Mouse (Mus musculus): ENCODE data around the gene Rbm42. TPM values are rescaled to one million over a fixed set of nuclear protein-coding genes. Genes with fewer than 3 reads are reported as not detected.

Rbm42 gene
- polyA plus RNA-seq (2015; fragmentation: Nextera tagmentation; extraction: Ambion mirVana): 58.0 and 59.4 TPM in 2 replicates

- Histone ChIP-seq H3K36me3 (peaks cover 73% of the 10 kb centered on the region), H3K27me3 (no peaks in the 10 kb centered on the region), H3K4me2 (peak within 1 kb of the TSS; percentile 95), H3K27ac (peak within 1 kb of the TSS; percentile 78), H3K4me3 (replicated peaks) (peak within 1 kb of the TSS; percentile 94), H3K9me3 (replicated peaks) (no peaks in the 10 kb centered on the region), H3K9ac (peak within 1 kb of the TSS; percentile 95), H3K4me1 (replicated peaks) (peaks cover 15% of the 10 kb centered on the region)
- WGBS (ENCODE audit: insufficient replicate concordance): 1% methylated on average over 59 of the region's 59 CpGs
- ATAC-seq (ENCODE audit: low read depth) (peak; percentile 98), DNase-seq (peak; percentile 99)
Measured at GRCm38 (mm10) chr7:30649591-30650540, at the start of gene Rbm42. Gene Rbm42, minus strand, starts transcription at chr7:30650317.

GRCm38 (mm10) chr7:30698589-30698988 is 48.5 kb upstream of the Rbm42 start, which contains the start of gene 2200002J24Rik:
Gene 2200002J24Rik, plus strand, starts transcription at chr7:30698926.
- H3K36me3 ChIP-seq: no peaks in the 10 kb centered on the region
- H3K4me3 ChIP-seq (replicated peaks): no peak within 1 kb of the TSS
- ATAC-seq (ENCODE audit: low read depth) (peak; percentile 50), DNase-seq (peak; percentile 55)
- H3K27me3 ChIP-seq: no peaks in the 10 kb centered on the region
- H3K9me3 ChIP-seq (replicated peaks): no peaks in the 10 kb centered on the region
- no peak within 1 kb of the TSS for H3K4me2 ChIP-seq
- H3K4me1 ChIP-seq (replicated peaks): peaks cover 12% of the 10 kb centered on the region
- no peak within 1 kb of the TSS for H3K9ac ChIP-seq
- WGBS (ENCODE audit: insufficient replicate concordance): 39% methylated on average over 9 of the region's 9 CpGs
- H3K27ac ChIP-seq: no peak within 1 kb of the TSS

- Histone ChIP-seq H3K27me3 (no peaks in the 10 kb centered on the region), H3K9ac (no peak overlapping the region), H3K27ac (no peak overlapping the region), H3K9me3 (replicated peaks) (no peaks in the 10 kb centered on the region), H3K4me2 (no peak overlapping the region), H3K36me3 (no peaks in the 10 kb centered on the region), H3K4me3 (replicated peaks) (no peak overlapping the region), H3K4me1 (replicated peaks) (peaks cover 12% of the 10 kb centered on the region)
- WGBS (ENCODE audit: insufficient replicate concordance): 20% methylated on average over 5 of the region's 5 CpGs
- no peak for DNase-seq
- ATAC-seq (ENCODE audit: low read depth): no peak
Measured at GRCm38 (mm10) chr7:30698101-30698500, 48.0 kb upstream of the Rbm42 start.

GRCm38 (mm10) chr7:30688325-30688724 is 38.2 kb upstream of the Rbm42 start:
- H3K4me1 ChIP-seq (replicated peaks): peaks cover 8% of the 10 kb centered on the region; the same call in 1 of the 2 replicates

GRCm38 (mm10) chr7:30683425-30683824 is 33.3 kb upstream of the Rbm42 start:
- 28% methylated on average over 2 of the region's 2 CpGs for WGBS (ENCODE audit: insufficient replicate concordance)
- H3K27ac ChIP-seq: no peak overlapping the region
- DNase-seq (no peak), ATAC-seq (ENCODE audit: low read depth) (no peak)
- H3K27me3 ChIP-seq: no peaks in the 10 kb centered on the region
- no peak overlapping the region for H3K4me3 ChIP-seq (replicated peaks)
- no peaks in the 10 kb centered on the region for H3K36me3 ChIP-seq
- H3K4me1 ChIP-seq (replicated peaks): peaks cover 8% of the 10 kb centered on the region; the same call in 1 of the 2 replicates
- no peaks in the 10 kb centered on the region for H3K9me3 ChIP-seq (replicated peaks)
- no peak overlapping the region for H3K9ac ChIP-seq
- H3K4me2 ChIP-seq: no peak overlapping the region

More at GRCm38 (mm10) chr7:30688325-30688724, 38.2 kb upstream of the Rbm42 start:
- H3K9me3 ChIP-seq (replicated peaks): no peaks in the 10 kb centered on the region
- no peak for ATAC-seq (ENCODE audit: low read depth)
- H3K27ac ChIP-seq: no peak overlapping the region
- no peaks in the 10 kb centered on the region for H3K27me3 ChIP-seq
- DNase-seq: no peak
- H3K4me3 ChIP-seq (replicated peaks): no peak overlapping the region
- no peak overlapping the region for H3K4me2 ChIP-seq
- no peak overlapping the region for H3K9ac ChIP-seq
- WGBS (ENCODE audit: insufficient replicate concordance): 85% methylated on average over 6 of the region's 6 CpGs
- H3K36me3 ChIP-seq: no peaks in the 10 kb centered on the region

GRCm38 (mm10) chr7:30681897-30682296 is 31.8 kb upstream of the Rbm42 start:
- no peaks in the 10 kb centered on the region for H3K36me3 ChIP-seq
- H3K27me3 ChIP-seq: no peaks in the 10 kb centered on the region
- no peak overlapping the region for H3K4me3 ChIP-seq (replicated peaks)
- DNase-seq (no peak), ATAC-seq (ENCODE audit: low read depth) (no peak)
- H3K4me1 ChIP-seq (replicated peaks): no peaks in the 10 kb centered on the region
- WGBS (ENCODE audit: insufficient replicate concordance): 59% methylated on average over 5 of the region's 5 CpGs
- no peak overlapping the region for H3K9ac ChIP-seq
- H3K27ac ChIP-seq: no peak overlapping the region
- H3K4me2 ChIP-seq: no peak overlapping the region
- H3K9me3 ChIP-seq (replicated peaks): no peaks in the 10 kb centered on the region

- no peak overlapping the region for H3K27ac ChIP-seq
- 53% methylated on average over 5 of the region's 5 CpGs for WGBS (ENCODE audit: insufficient replicate concordance)
Measured at GRCm38 (mm10) chr7:30678263-30678975, 28.3 kb upstream of the Rbm42 start.

GRCm38 (mm10) chr7:30671480-30671879 is 21.4 kb upstream of the Rbm42 start, which contains the start of gene Pmis2:
Gene Pmis2, minus strand, starts transcription at chr7:30671605.
- no peak for DNase-seq
- Histone ChIP-seq H3K9ac (no peak within 1 kb of the TSS), H3K4me1 (replicated peaks) (no peaks in the 10 kb centered on the region), H3K27ac (no peak within 1 kb of the TSS), H3K36me3 (no peaks in the 10 kb centered on the region), H3K27me3 (no peaks in the 10 kb centered on the region), H3K9me3 (replicated peaks) (no peaks in the 10 kb centered on the region), H3K4me2 (no peak within 1 kb of the TSS), H3K4me3 (replicated peaks) (no peak within 1 kb of the TSS)
- 49% methylated on average over 9 of the region's 9 CpGs for WGBS (ENCODE audit: insufficient replicate concordance)
- no peak for ATAC-seq (ENCODE audit: low read depth)

More at GRCm38 (mm10) chr7:30678263-30678975, 28.3 kb upstream of the Rbm42 start:
- ATAC-seq (ENCODE audit: low read depth) (no peak), DNase-seq (no peak)
- H3K4me3 ChIP-seq (replicated peaks): no peak overlapping the region
- H3K4me1 ChIP-seq (replicated peaks): no peaks in the 10 kb centered on the region
- H3K9ac ChIP-seq: no peak overlapping the region
- no peaks in the 10 kb centered on the region for H3K9me3 ChIP-seq (replicated peaks)
- H3K4me2 ChIP-seq: no peak overlapping the region
- no peaks in the 10 kb centered on the region for H3K36me3 ChIP-seq
- no peaks in the 10 kb centered on the region for H3K27me3 ChIP-seq

GRCm38 (mm10) chr7:30669229-30669628 is 19.1 kb upstream of the Rbm42 start:
- Histone ChIP-seq H3K9me3 (replicated peaks) (no peaks in the 10 kb centered on the region), H3K9ac (no peak overlapping the region), H3K27ac (no peak overlapping the region), H3K4me2 (no peak overlapping the region), H3K27me3 (no peaks in the 10 kb centered on the region), H3K4me3 (replicated peaks) (no peak overlapping the region), H3K36me3 (no peaks in the 10 kb centered on the region), H3K4me1 (replicated peaks) (peaks cover 10% of the 10 kb centered on the region)
- WGBS (ENCODE audit: insufficient replicate concordance): 22% methylated on average over 3 of the region's 3 CpGs
- no peak for ATAC-seq (ENCODE audit: low read depth)
- DNase-seq: no peak

GRCm38 (mm10) chr7:30665321-30665720 is 15.2 kb upstream of the Rbm42 start:
- H3K9me3 ChIP-seq (replicated peaks): no peaks in the 10 kb centered on the region
- H3K36me3 ChIP-seq: peaks cover 32% of the 10 kb centered on the region
- H3K4me3 ChIP-seq (replicated peaks): peak overlapping the region; percentile 80
- peaks cover 21% of the 10 kb centered on the region for H3K4me1 ChIP-seq (replicated peaks)
- H3K27ac ChIP-seq: peak overlapping the region; percentile 76; the same call in 1 of the 2 replicates
- no peaks in the 10 kb centered on the region for H3K27me3 ChIP-seq
- peak overlapping the region; percentile 87 for H3K9ac ChIP-seq
- WGBS (ENCODE audit: insufficient replicate concordance): 8% methylated on average over 11 of the region's 11 CpGs
- peak; percentile 48; the same call in 1 of the 2 replicates for ATAC-seq (ENCODE audit: low read depth)
- DNase-seq: peak; percentile 8
- peak overlapping the region; percentile 87 for H3K4me2 ChIP-seq
